Mouse (Mus musculus) retina, adult 2 months (tissue): ENCODE results near the gene Cbx1.

ENCODE experiments used
- DNase-seq: peaks from one replicate; pipeline ENCODE4 v3.0.0-alpha.2; 2012; ENCODE audit warnings: low read depth, low spot score

The Cbx1 gene

DNA sequence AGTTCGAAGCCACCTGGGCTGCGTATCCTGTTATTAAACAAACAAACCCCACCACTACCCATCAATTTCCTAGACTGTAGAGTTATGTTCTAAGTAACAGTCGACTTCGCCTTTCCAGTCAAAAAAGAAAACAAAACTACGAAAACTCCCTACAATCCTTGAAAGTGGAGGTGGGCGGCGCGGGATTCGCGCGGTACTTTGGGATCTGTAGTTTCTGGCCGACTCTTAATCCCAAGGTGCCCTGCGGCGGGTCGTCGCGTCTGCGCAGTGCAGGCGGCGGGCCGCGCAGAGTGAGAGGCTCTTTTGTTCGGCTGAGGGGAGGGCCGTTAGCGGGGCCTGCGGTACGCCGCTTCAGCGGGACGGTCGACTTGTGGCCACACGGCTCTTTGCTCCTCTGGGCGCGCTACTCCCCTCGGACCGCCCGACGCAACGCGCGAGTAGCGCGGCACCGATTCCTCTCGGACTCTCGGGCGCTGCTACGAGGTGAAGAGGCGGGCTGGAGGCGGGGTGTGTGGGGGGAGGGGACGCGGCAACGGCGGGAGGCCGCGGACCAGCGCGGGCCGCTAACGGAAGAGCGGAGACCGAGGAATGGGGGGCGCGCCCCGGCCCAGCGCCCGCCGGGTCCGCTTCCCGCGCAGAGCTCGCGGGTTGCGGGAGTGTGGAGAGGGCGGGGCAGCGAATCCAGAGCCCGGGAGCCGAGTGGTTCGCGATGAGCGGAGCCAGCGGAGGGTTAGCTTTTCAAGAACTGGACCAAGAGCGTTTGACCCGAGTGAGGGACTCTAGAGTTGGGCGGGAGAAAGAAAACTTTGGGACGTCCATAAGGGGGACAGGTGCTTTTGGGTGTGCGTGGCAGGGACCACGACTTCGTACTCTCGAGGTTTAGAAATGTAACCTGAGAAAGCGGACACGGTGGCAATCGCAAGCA lies at the start of gene Cbx1:
Gene Cbx1, plus strand, starts transcription at position 257 of the 925 bp plus-strand sequence.
- DNase-seq = peak; percentile 65

- no peak for DNase-seq
These were observed 48.1 kb upstream of the Cbx1 start for GRCm38 (mm10) chr11:96740796-96741195.

- no peak for DNase-seq
These were observed 46.9 kb upstream of the Cbx1 start for GRCm38 (mm10) chr11:96741995-96742394.

DNA sequence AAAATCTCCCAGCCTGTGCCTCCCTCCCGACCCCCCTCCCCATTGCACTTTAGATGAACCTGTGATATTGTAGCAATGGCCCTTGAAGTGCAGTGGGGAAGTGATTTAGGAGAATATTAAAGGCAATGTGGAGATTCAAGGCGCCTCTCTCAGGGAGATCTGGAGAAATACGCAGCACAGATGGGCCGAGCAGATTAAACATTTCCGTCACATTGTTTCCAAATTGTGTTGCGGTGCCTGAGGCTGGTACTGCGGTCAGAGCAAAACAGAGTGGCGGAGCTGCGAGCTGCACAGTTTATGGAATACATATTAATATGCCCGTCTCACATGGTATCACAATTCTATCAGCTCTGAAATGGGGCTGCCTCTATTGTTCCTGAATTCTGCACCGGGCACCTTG lies 45.9 kb upstream of the Cbx1 start:
- DNase-seq = no peak

GRCm38 (mm10) chr11:96743891-96744290 lies 45.0 kb upstream of the Cbx1 start:
- no peak for DNase-seq

GRCm38 (mm10) chr11:96746648-96747047 lies 42.3 kb upstream of the Cbx1 start:
- no peak for DNase-seq

- DNase-seq = no peak
These were observed 41.4 kb upstream of the Cbx1 start for GRCm38 (mm10) chr11:96747555-96747954.

GRCm38 (mm10) chr11:96755298-96755697 lies 33.6 kb upstream of the Cbx1 start:
- DNase-seq = no peak

GRCm38 (mm10) chr11:96757421-96757820 lies 31.5 kb upstream of the Cbx1 start:
- no peak for DNase-seq

GRCm38 (mm10) chr11:96758402-96758801 lies 30.5 kb upstream of the Cbx1 start:
- no peak for DNase-seq

DNA sequence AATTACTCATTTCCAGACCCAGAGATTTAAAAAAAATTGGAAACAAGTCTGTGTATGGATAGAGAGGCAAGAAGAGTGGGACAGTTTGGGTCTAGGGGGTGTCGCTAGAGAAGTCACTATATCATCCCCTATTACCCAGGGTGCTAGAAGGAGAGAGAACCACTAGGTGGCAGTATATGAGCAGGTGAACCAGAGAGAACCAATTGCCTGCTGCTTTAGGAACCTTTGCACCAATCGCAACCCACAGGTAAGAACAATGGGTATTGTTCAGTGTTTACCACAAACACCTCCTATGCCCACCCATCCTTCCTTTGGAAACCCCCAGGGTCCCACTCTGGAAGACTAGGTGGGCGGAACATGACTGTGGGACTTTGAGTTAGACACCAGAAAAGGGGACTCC lies 28.9 kb upstream of the Cbx1 start:
- peak; percentile 44 for DNase-seq

GRCm38 (mm10) chr11:96761984-96762383 lies 26.9 kb upstream of the Cbx1 start:
- DNase-seq = no peak

GRCm38 (mm10) chr11:96762742-96763470 lies 26.0 kb upstream of the Cbx1 start:
- no peak for DNase-seq

- DNase-seq = no peak
These were observed 24.2 kb upstream of the Cbx1 start for GRCm38 (mm10) chr11:96764511-96765350.

- no peak for DNase-seq
These were observed 23.3 kb upstream of the Cbx1 start for GRCm38 (mm10) chr11:96765645-96766044.

- DNase-seq = no peak
These were observed 22.4 kb upstream of the Cbx1 start for GRCm38 (mm10) chr11:96766555-96766954.

DNA sequence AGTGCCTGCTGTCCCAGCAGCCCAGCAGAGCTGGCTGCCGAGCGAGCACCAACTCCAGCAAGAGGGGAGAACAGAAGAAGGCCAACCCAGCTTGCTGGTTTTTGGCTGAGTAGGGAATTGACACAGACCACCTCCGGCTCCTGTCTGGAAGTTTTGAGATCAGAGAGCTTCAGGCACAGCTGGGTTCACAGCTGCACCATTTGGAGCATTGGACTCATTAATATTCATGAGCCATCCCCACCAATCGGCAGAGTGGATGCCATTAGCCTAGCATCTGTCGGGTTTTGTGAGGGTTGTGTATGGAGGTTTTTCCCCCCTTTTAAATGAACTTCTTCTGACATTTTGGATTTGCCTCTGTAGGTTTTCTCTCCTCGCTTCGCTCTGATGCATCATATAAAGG lies 21.8 kb upstream of the Cbx1 start:
- DNase-seq = no peak

DNA sequence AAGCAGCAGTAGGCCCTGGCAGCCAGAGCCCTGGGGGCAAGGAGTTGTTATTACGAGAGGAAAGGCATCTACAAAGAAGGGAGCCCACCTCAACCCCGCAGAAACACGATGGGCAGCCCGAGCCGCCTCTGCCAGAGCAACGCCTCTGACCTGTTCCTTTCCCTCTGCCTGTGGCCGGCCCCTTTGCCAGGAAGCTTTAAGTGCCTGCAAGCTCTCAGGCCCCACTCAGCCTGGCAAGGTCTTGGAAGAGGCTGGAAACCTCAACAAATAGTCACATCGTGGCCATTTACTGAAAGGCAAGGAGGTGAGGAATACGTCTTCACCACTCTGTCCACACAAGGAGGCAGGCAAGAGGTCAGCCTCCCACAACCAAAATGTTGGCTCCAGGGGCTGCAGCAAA lies 20.7 kb upstream of the Cbx1 start:
- no peak for DNase-seq

DNA sequence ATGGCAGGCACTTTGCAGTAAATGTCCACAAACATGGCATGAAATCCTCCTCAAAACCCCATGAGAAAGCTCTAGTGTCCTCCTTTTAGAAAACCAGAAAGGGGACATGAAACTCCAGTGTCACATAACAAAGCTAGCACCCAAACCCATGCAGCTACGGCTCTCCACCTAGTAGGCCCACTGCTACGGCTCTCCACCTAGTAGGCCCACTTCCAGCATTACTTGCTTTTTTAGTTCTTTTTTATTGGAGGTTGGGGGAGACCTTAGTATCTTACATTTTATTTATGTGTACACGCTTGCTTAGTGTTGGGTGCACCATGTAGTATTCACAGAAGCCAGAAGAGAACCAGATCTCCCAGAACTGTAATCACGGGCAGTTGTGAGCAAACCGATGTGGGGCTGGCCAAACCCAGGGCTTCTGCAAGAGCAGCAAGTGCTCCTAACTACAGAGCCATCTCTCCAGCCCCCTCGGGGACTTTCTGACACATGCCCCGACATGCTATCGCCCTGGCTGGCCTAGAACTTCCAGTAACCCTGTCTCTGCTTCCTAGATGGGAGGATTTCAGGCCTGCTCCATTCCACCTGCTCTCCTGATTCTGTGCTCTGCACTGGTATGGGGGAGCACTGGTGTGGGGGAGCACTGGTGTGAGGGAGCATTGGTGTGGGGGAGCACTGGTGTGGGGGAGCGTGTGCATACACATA lies 17.5 kb upstream of the Cbx1 start:
- no peak for DNase-seq

- no peak for DNase-seq
These were observed 16.5 kb upstream of the Cbx1 start for GRCm38 (mm10) chr11:96772413-96772812.

- DNase-seq = no peak
These were observed 14.4 kb upstream of the Cbx1 start for GRCm38 (mm10) chr11:96774536-96774935.
